Mouse (Mus musculus): ENCODE results near the gene Helb. TPM values are rescaled to one million over a fixed set of nuclear protein-coding genes. Genes with fewer than 3 reads are reported as not detected.

Helb gene
- 10 to 100 TPM; 15.9 to 20.5 TPM for polyA plus RNA-seq (2017; shearing (Covaris generic))

GRCm38 (mm10) chr10:120112507-120113396 is at the start of gene Helb:
TSS of gene Helb (minus strand) at chr10:120112987.

Other genes starting within 250 kb of the Helb start
- 100 to 1,000 TPM; 113 to 159 TPM for gene Tmbim4, start 88.6 kb upstream of the Helb start, polyA plus RNA-seq (2017; shearing (Covaris generic))
- gene Irak3, start 89.1 kb upstream of the Helb start, polyA plus RNA-seq (2017; shearing (Covaris generic)) = 1 to 10 TPM; 2.2 to 3.1 TPM
- 10 to 100 TPM; 90.4 to 96.5 TPM for gene Llph, start 114.1 kb upstream of the Helb start, polyA plus RNA-seq (2017; shearing (Covaris generic))

Data from activated CD4-positive, CD25-positive, alpha-beta regulatory T cell (primary cell).